Mouse (Mus musculus) MEL (cell line): Measurements from ENCODE around the gene Rad51b. TPM values are rescaled to one million over a fixed set of nuclear protein-coding genes. Genes with fewer than 3 reads are reported as not detected.

Experiments
- DNase-seq: peaks from one replicate; pipeline ENCODE4 v3.0.0; 2011; ENCODE audit warnings: low read depth, low spot score
- H3K27ac ChIP-seq: 2 replicates; pipeline ENCODE4 v1.5.1; 2012; ENCODE audit warnings: low read depth, mild to moderate bottlenecking, control low read depth, low read length, moderate library complexity; ENCODE audit not compliant: control insufficient read depth
- H3K27me3 ChIP-seq, 2 experiments: fragments of 150-350 bp in 1 of 2; sonication (generic) in 1 of 2; 2 replicates each; pipeline ENCODE4 v1.6.1; 2012; ENCODE audit warnings: low read length in 2 of 2, mild to moderate bottlenecking in 2 of 2, improper control_type of control experiment in 1 of 2, moderate library complexity in 1 of 2; ENCODE audit not compliant: insufficient read depth in 2 of 2, control insufficient read depth in 1 of 2
- H3K36me3 ChIP-seq, 2 experiments: 2 replicates each; pipeline ENCODE4 v1.6.1; 2012 to 2014; ENCODE audit warnings: low read length in 2 of 2, improper control_type of control experiment in 1 of 2, inconsistent platforms in 1 of 2, mild to moderate bottlenecking in 1 of 2; ENCODE audit not compliant: insufficient read depth in 2 of 2, control insufficient read depth in 1 of 2
- H3K4me1 ChIP-seq, 2 experiments: fragments of 150-350 bp in 1 of 2; sonication (generic) in 1 of 2; 2 replicates each; pipeline ENCODE4 v1.6.1; 2012; ENCODE audit warnings: low read length in 2 of 2, improper control_type of control experiment in 1 of 2, mild to moderate bottlenecking in 1 of 2; ENCODE audit not compliant: insufficient read depth in 2 of 2, control insufficient read depth in 1 of 2
- H3K4me3 ChIP-seq, 2 experiments: fragments of 150-350 bp in 1 of 2; sonication (generic) in 1 of 2; 2 replicates each; pipeline ENCODE4 v1.5.1; 2012; ENCODE audit warnings: low read depth in 2 of 2, low read length in 2 of 2, mild to moderate bottlenecking in 2 of 2, moderate library complexity in 2 of 2, control low read depth in 1 of 2, improper control_type of control experiment in 1 of 2; ENCODE audit not compliant: control insufficient read depth in 1 of 2, insufficient read depth in 1 of 2
- H3K79me2 ChIP-seq: 2 replicates; pipeline ENCODE4 v1.6.1; 2012; ENCODE audit warnings: mild to moderate bottlenecking, low read length, moderate library complexity; ENCODE audit not compliant: control insufficient read depth, poor library complexity, insufficient read depth
- H3K9ac ChIP-seq: 2 replicates; pipeline ENCODE4 v1.6.1; 2012; ENCODE audit warnings: low read depth, mild to moderate bottlenecking, control low read depth, low read length, moderate library complexity; ENCODE audit not compliant: control insufficient read depth, poor library complexity, severe bottlenecking
- H3K9me3 ChIP-seq: fragments of 150-350 bp; sonication (generic); replicated peaks from 2 replicates; pipeline ENCODE4 v1.6.1; 2012; ENCODE audit warnings: mild to moderate bottlenecking, low read length, improper control_type of control experiment, moderate library complexity; ENCODE audit not compliant: insufficient read depth
- BHLHE40 ChIP-seq: IDR thresholded peaks from 2 replicates; pipeline ENCODE4 v1.6.1; 2012; ENCODE audit warnings: low read depth, mild to moderate bottlenecking, inconsistent platforms, low read length, improper control_type of control experiment, borderline replicate concordance
- E2F4 ChIP-seq: IDR thresholded peaks from 2 replicates; pipeline ENCODE4 v1.6.1; 2011; ENCODE audit warnings: low read depth, low read length, improper control_type of control experiment, borderline replicate concordance
- ELF1 ChIP-seq: IDR thresholded peaks from 2 replicates; pipeline ENCODE4 v1.6.1; 2014; ENCODE audit warnings: low read depth, mild to moderate bottlenecking, inconsistent platforms, low read length, improper control_type of control experiment, moderate library complexity
- EP300 ChIP-seq, 2 experiments: IDR thresholded peaks; 2 replicates each; pipeline ENCODE4 v1.6.1; 2011; ENCODE audit warnings: improper control_type of control experiment in 2 of 2, low read length in 2 of 2, low read depth in 1 of 2, mild to moderate bottlenecking in 1 of 2
- GATA1 ChIP-seq: IDR thresholded peaks from 2 replicates; pipeline ENCODE4 v1.6.1; 2011; ENCODE audit warnings: low read depth, low read length, improper control_type of control experiment
- MAFK ChIP-seq: IDR thresholded peaks from 2 replicates; pipeline ENCODE4 v1.6.1; 2011; ENCODE audit warnings: low read depth, mild to moderate bottlenecking, low read length, improper control_type of control experiment, borderline replicate concordance
- MEF2A ChIP-seq: IDR thresholded peaks from 2 replicates; pipeline ENCODE4 v1.6.1; 2014; ENCODE audit warnings: low read depth, mild to moderate bottlenecking, inconsistent platforms, low read length, improper control_type of control experiment; ENCODE audit not compliant: poor library complexity, insufficient replicate concordance, severe bottlenecking; ENCODE audit errors: extremely low read depth
- MXI1 ChIP-seq: IDR thresholded peaks from 2 replicates; pipeline ENCODE4 v1.6.1; 2011; ENCODE audit warnings: mild to moderate bottlenecking, low read depth, low read length, improper control_type of control experiment
- MYC ChIP-seq: IDR thresholded peaks from 2 replicates; pipeline ENCODE4 v1.6.1; 2011; ENCODE audit warnings: low read depth, mild to moderate bottlenecking, low read length, improper control_type of control experiment, moderate library complexity
- NELFE ChIP-seq: IDR thresholded peaks from 2 replicates; pipeline ENCODE4 v1.6.1; 2011; ENCODE audit warnings: low read depth, low read length, improper control_type of control experiment
- POLR2A ChIP-seq, 2 experiments: IDR thresholded peaks; 2 replicates each; pipeline ENCODE4 v1.6.1; 2011 to 2012; ENCODE audit warnings: low read length in 2 of 2, mild to moderate bottlenecking in 2 of 2, control low read depth in 1 of 2, improper control_type of control experiment in 1 of 2, low read depth in 1 of 2, moderate library complexity in 1 of 2; ENCODE audit not compliant: control insufficient read depth in 1 of 2, insufficient read depth in 1 of 2, poor library complexity in 1 of 2
- POLR2AphosphoS2 ChIP-seq: IDR thresholded peaks from 2 replicates; pipeline ENCODE4 v1.6.1; 2011; ENCODE audit warnings: low read length, improper control_type of control experiment
- POLR2AphosphoS5 ChIP-seq: IDR thresholded peaks from 2 replicates; pipeline ENCODE4 v1.6.1; 2012; ENCODE audit warnings: low read depth, borderline replicate concordance, mild to moderate bottlenecking, inconsistent platforms, low read length, moderate library complexity, mixed read lengths
- SIN3A ChIP-seq: IDR thresholded peaks from 2 replicates; pipeline ENCODE4 v1.6.1; 2012; ENCODE audit warnings: low read length, improper control_type of control experiment, inconsistent platforms
- TAL1 ChIP-seq: IDR thresholded peaks from 2 replicates; pipeline ENCODE4 v1.6.1; 2012; ENCODE audit warnings: mild to moderate bottlenecking, inconsistent platforms, low read length, moderate library complexity, mixed read lengths
- TBP ChIP-seq: IDR thresholded peaks from 2 replicates; pipeline ENCODE4 v1.8.0; 2011; ENCODE audit warnings: low read depth, low read length, improper control_type of control experiment
- ZC3H11A ChIP-seq: IDR thresholded peaks from 2 replicates; pipeline ENCODE4 v1.6.1; 2012; ENCODE audit warnings: low read depth, mild to moderate bottlenecking, inconsistent platforms, low read length, improper control_type of control experiment
- ZNF384 ChIP-seq: IDR thresholded peaks from 2 replicates; pipeline ENCODE4 v1.6.1; 2012; ENCODE audit warnings: low read depth, mild to moderate bottlenecking, inconsistent platforms, low read length, improper control_type of control experiment
- polyA plus RNA-seq, 2 experiments: library from polyadenylated mRNA; stranded (reverse) in 1 of 2; unstranded in 1 of 2; fragments of >175 nt in 1 of 2; fragments of >200 nt in 1 of 2; gene quantifications; 2 replicates each; pipeline versions ENCODE4 v1.2.1 to v1.2.4; 2012; ENCODE audit warnings: low replicate concordance in 2 of 2, low read depth in 1 of 2; ENCODE audit not compliant: insufficient read length in 2 of 2, insufficient read depth in 1 of 2, missing spikeins in 1 of 2
- total RNA-seq: library from RNA; depleted of rRNA; stranded (reverse); fragments of 300-350 nt; gene quantifications from 2 replicates; pipeline ENCODE4 v1.2.3, GENCODE M21; 2012

Gene Rad51b
- total and polyA plus RNA-seq, 3 experiments: 3.6 to 5.7 TPM; not detected in 1

- TF ChIP-seq MYC: no peak
- TF ChIP-seq POLR2AphosphoS2: no peak
- no peak for TF ChIP-seq TBP
- TF ChIP-seq ZNF384: no peak
- H3K4me1 ChIP-seq: no peaks in the 10 kb centered on the region
- H3K79me2 ChIP-seq: no peaks in the 10 kb centered on the region
- no peak overlapping the region for H3K4me3 ChIP-seq
- H3K27ac ChIP-seq: no peak overlapping the region
- no peaks in the 10 kb centered on the region for H3K9me3 ChIP-seq
- no peaks in the 10 kb centered on the region for H3K36me3 ChIP-seq
- DNase-seq: no peak
- H3K9ac ChIP-seq: no peak overlapping the region
- no peaks in the 10 kb centered on the region for H3K27me3 ChIP-seq
Observed at GRCm38 (mm10) chr12:79796823-79797821, 500.0 kb downstream of the Rad51b start.

GRCm38 (mm10) chr12:79798488-79798887, 501.4 kb downstream of the Rad51b start:
- Histone ChIP-seq H3K36me3 (no peaks in the 10 kb centered on the region), H3K9me3 (no peaks in the 10 kb centered on the region), H3K4me3 (no peak overlapping the region), H3K27ac (no peak overlapping the region), H3K27me3 (no peaks in the 10 kb centered on the region), H3K79me2 (no peaks in the 10 kb centered on the region), H3K4me1 (no peaks in the 10 kb centered on the region), H3K9ac (no peak overlapping the region)
- no peak for TF ChIP-seq GATA1
- no peak for TF ChIP-seq POLR2A (IDR thresholded peaks at IDR 0.05; ENCODE audit: control insufficient read depth in 1 of 2, insufficient read depth in 1 of 2, low read depth in 1 of 2, low read length in 2 of 2, poor library complexity in 1 of 2)
- no peak for TF ChIP-seq SIN3A
- no peak for TF ChIP-seq MXI1
- no peak for TF ChIP-seq ZC3H11A
- TF ChIP-seq MEF2A: no peak
- TF ChIP-seq EP300 (IDR thresholded peaks at IDR 0.05; ENCODE audit: low read depth in 1 of 2, low read length in 2 of 2): no peak
- DNase-seq: no peak

- Histone ChIP-seq H3K27ac (no peak overlapping the region), H3K27me3 (no peaks in the 10 kb centered on the region), H3K36me3 (no peaks in the 10 kb centered on the region), H3K4me1 (no peaks in the 10 kb centered on the region), H3K9me3 (no peaks in the 10 kb centered on the region), H3K4me3 (no peak overlapping the region), H3K79me2 (no peaks in the 10 kb centered on the region), H3K9ac (no peak overlapping the region)
- no peak for DNase-seq
- TF ChIP-seq BHLHE40: no peak
- TF ChIP-seq E2F4: no peak
- no peak for TF ChIP-seq GATA1
- TF ChIP-seq MYC: no peak
- no peak for TF ChIP-seq TAL1
- no peak for TF ChIP-seq POLR2AphosphoS5
- TF ChIP-seq MAFK: no peak
- no peak for TF ChIP-seq ELF1
- no peak for TF ChIP-seq NELFE
Observed at GRCm38 (mm10) chr12:79799370-79799769, 502.3 kb downstream of the Rad51b start.
